Mouse (Mus musculus) CH12.LX (cell line): Measurements from ENCODE around the gene Rgs7. TPM values are rescaled to one million over a fixed set of nuclear protein-coding genes. Genes with fewer than 3 reads are reported as not detected.

Experiments used
- DNase-seq: peaks from one replicate; pipeline ENCODE4 v3.0.0-alpha.2; 2013; ENCODE audit errors: extremely low read depth
- H3K27ac ChIP-seq: 2 replicates; pipeline ENCODE4 v1.5.1; 2012; ENCODE audit warnings: low read depth, mild to moderate bottlenecking, control low read depth, moderate library complexity; ENCODE audit not compliant: insufficient read depth
- H3K27me3 ChIP-seq: replicated peaks from 2 replicates; pipeline ENCODE3; 2012; ENCODE audit warnings: inconsistent platforms
- H3K36me3 ChIP-seq, 2 experiments: replicated peaks in 1 of 2; 2 replicates each; pipeline versions ENCODE3 to v1.6.1; 2012; ENCODE audit warnings: inconsistent platforms in 1 of 2, low read length in 1 of 2, mild to moderate bottlenecking in 1 of 2, mixed read lengths in 1 of 2, moderate library complexity in 1 of 2; ENCODE audit not compliant: control insufficient read depth in 1 of 2, insufficient read depth in 1 of 2
- H3K4me1 ChIP-seq, 2 experiments: 2 replicates each; pipeline ENCODE4 v1.6.1; 2012; ENCODE audit warnings: inconsistent platforms in 1 of 2, moderate library complexity in 1 of 2; ENCODE audit not compliant: insufficient read depth in 2 of 2, control insufficient read depth in 1 of 2
- H3K4me2 ChIP-seq: 2 replicates; pipeline ENCODE4 v1.6.1; 2012; ENCODE audit warnings: low read depth, mild to moderate bottlenecking, control low read depth; ENCODE audit not compliant: poor library complexity, insufficient read depth, severe bottlenecking
- H3K4me3 ChIP-seq, 3 experiments: fragments of 150-350 bp in 1 of 3; sonication (generic) in 1 of 3; replicated peaks in 1 of 3; 2 replicates each; pipeline versions ENCODE3 to v1.5.1; 2011 to 2012; ENCODE audit warnings: low read depth in 2 of 3, low read length in 2 of 3, mild to moderate bottlenecking in 2 of 3, moderate library complexity in 2 of 3, control low read depth in 1 of 3, improper control_type of control experiment in 1 of 3, inconsistent platforms in 1 of 3, mixed read lengths in 1 of 3; ENCODE audit not compliant: poor library complexity in 1 of 3
- H3K79me2 ChIP-seq: replicated peaks from 2 replicates; pipeline ENCODE4 v1.6.1; 2012; ENCODE audit warnings: mild to moderate bottlenecking, moderate library complexity; ENCODE audit not compliant: control insufficient read depth, poor library complexity, insufficient read depth, severe bottlenecking; ENCODE audit errors: extremely low read depth
- H3K9ac ChIP-seq: 2 replicates; pipeline ENCODE4 v1.6.1; 2012; ENCODE audit warnings: low read depth, mild to moderate bottlenecking, control low read depth, moderate library complexity; ENCODE audit not compliant: insufficient read depth
- H3K9me3 ChIP-seq: replicated peaks from 2 replicates; pipeline ENCODE3; 2012; ENCODE audit warnings: low read length, inconsistent platforms, mixed read lengths
- BHLHE40 ChIP-seq: IDR thresholded peaks from 2 replicates; pipeline ENCODE4 v1.6.1; 2011; ENCODE audit warnings: mild to moderate bottlenecking, low read depth, low read length, improper control_type of control experiment
- CHD2 ChIP-seq: IDR thresholded peaks from 2 replicates; pipeline ENCODE4 v1.6.1; 2011; ENCODE audit warnings: low read length, improper control_type of control experiment
- E2F4 ChIP-seq: IDR thresholded peaks from 2 replicates; pipeline ENCODE4 v1.6.1; 2011; ENCODE audit warnings: low read depth, low read length, improper control_type of control experiment; ENCODE audit not compliant: insufficient replicate concordance
- EP300 ChIP-seq: IDR thresholded peaks from 2 replicates; pipeline ENCODE4 v1.6.1; 2011; ENCODE audit warnings: low read length, improper control_type of control experiment
- ETS1 ChIP-seq: conservative IDR thresholded peaks from 2 replicates; pipeline ENCODE4 v1.6.1; 2012; ENCODE audit warnings: low read depth, mild to moderate bottlenecking, inconsistent platforms, low read length, improper control_type of control experiment, moderate library complexity
- HCFC1 ChIP-seq: IDR thresholded peaks from 2 replicates; pipeline ENCODE4 v1.6.1; 2012; ENCODE audit warnings: low read depth, mild to moderate bottlenecking, inconsistent platforms, low read length, improper control_type of control experiment
- IRF4 ChIP-seq: IDR thresholded peaks from 2 replicates; pipeline ENCODE4 v1.6.1; 2014; ENCODE audit warnings: low read depth, mild to moderate bottlenecking, inconsistent platforms, low read length, improper control_type of control experiment
- JUN ChIP-seq: IDR thresholded peaks from 2 replicates; pipeline ENCODE4 v1.6.1; 2011; ENCODE audit warnings: low read depth, mild to moderate bottlenecking, low read length, improper control_type of control experiment, moderate library complexity; ENCODE audit not compliant: insufficient read depth
- KAT2A ChIP-seq: IDR thresholded peaks from 2 replicates; pipeline ENCODE4 v1.6.1; 2012; ENCODE audit warnings: low read length, improper control_type of control experiment, inconsistent platforms; ENCODE audit not compliant: insufficient replicate concordance
- MAZ ChIP-seq: IDR thresholded peaks from 2 replicates; pipeline ENCODE4 v1.6.1; 2012; ENCODE audit warnings: low read depth, mild to moderate bottlenecking, inconsistent platforms, low read length, improper control_type of control experiment, moderate library complexity
- MEF2A ChIP-seq: IDR thresholded peaks from 2 replicates; pipeline ENCODE4 v1.6.1; 2014; ENCODE audit warnings: low read depth, mild to moderate bottlenecking, inconsistent platforms, low read length, improper control_type of control experiment, borderline replicate concordance
- MYC ChIP-seq: IDR thresholded peaks from 2 replicates; pipeline ENCODE4 v1.6.1; 2011; ENCODE audit warnings: low read depth, mild to moderate bottlenecking, improper control_type of control experiment, low read length
- PAX5 ChIP-seq: IDR thresholded peaks from 2 replicates; pipeline ENCODE4 v1.6.1; 2012; ENCODE audit warnings: low read length, inconsistent platforms, mixed read lengths
- RAD21 ChIP-seq: IDR thresholded peaks from 2 replicates; pipeline ENCODE4 v1.6.1; 2011; ENCODE audit warnings: low read depth, mild to moderate bottlenecking, low read length, improper control_type of control experiment, moderate library complexity
- SIN3A ChIP-seq: IDR thresholded peaks from 2 replicates; pipeline ENCODE4 v1.6.1; 2012; ENCODE audit warnings: low read length, improper control_type of control experiment, inconsistent platforms
- TBP ChIP-seq: conservative IDR thresholded peaks from 2 replicates; pipeline ENCODE4 v1.6.1; 2011; ENCODE audit warnings: low read depth, low read length, improper control_type of control experiment
- TCF12 ChIP-seq: IDR thresholded peaks from 2 replicates; pipeline ENCODE4 v1.6.1; 2014; ENCODE audit warnings: low read depth, mild to moderate bottlenecking, inconsistent platforms, low read length, improper control_type of control experiment
- USF1 ChIP-seq: IDR thresholded peaks from 2 replicates; pipeline ENCODE4 v1.6.1; 2014; ENCODE audit warnings: low read depth, mild to moderate bottlenecking, inconsistent platforms, low read length, improper control_type of control experiment
- USF2 ChIP-seq: conservative IDR thresholded peaks from 2 replicates; pipeline ENCODE4 v1.6.1; 2011; ENCODE audit warnings: low read depth, low read length, improper control_type of control experiment
- ZMIZ1 ChIP-seq: IDR thresholded peaks from 2 replicates; pipeline ENCODE4 v1.6.1; 2012; ENCODE audit warnings: low read depth, mild to moderate bottlenecking, inconsistent platforms, low read length, improper control_type of control experiment
- dilution Hi-C: fragments of 300-500 bp; cut with MboI; formaldehyde crosslinking; loops from 2 replicates; pipeline ENCODE4 v1.14.3; 2020; ENCODE audit warnings: low sequenced_read_pairs; ENCODE audit not compliant: extremely low pct_unique_long_range_greater_than_20kb, extremely low pct_ligation_motif_present
- in situ Hi-C: fragments of 300-500 bp; cut with MboI; formaldehyde crosslinking; loops from 3 replicates; pipeline ENCODE4 v1.14.3; 2019; ENCODE audit warnings: low sequenced_read_pairs, low pct_ligation_motif_present, low pct_unique_long_range_greater_than_20kb, mixed read lengths
- polyA plus RNA-seq: library from polyadenylated mRNA; unstranded; fragments of >175 nt; gene quantifications from 2 replicates; pipeline ENCODE4 v1.2.1, GENCODE M21; 2012; ENCODE audit warnings: low read depth; ENCODE audit not compliant: insufficient read length
- total RNA-seq, 2 experiments: library from RNA; depleted of rRNA; stranded (reverse); fragments of 300-350 nt in 1 of 2; fragments of >200 nt in 1 of 2; gene quantifications; 2 replicates each; pipeline ENCODE4 v1.2.3; 2012 to 2014

The Rgs7 gene
- total and polyA plus RNA-seq, 3 experiments: 0.04 to 0.30 (median 0.09) TPM

- in situ Hi-C loops (no loop called here), dilution Hi-C loops (no loop called here)
- H3K4me3 ChIP-seq: no peak overlapping the region
- no peaks in the 10 kb centered on the region for H3K4me1 ChIP-seq
- no peaks in the 10 kb centered on the region for H3K27me3 ChIP-seq
- H3K27ac ChIP-seq: no peak overlapping the region
- no peak overlapping the region for H3K9ac ChIP-seq
- TF ChIP-seq PAX5: no peak
- TF ChIP-seq EP300: no peak
- TF ChIP-seq RAD21: no peak
- no peak for TF ChIP-seq MAZ
- no peak for TF ChIP-seq MEF2A
- TF ChIP-seq CHD2: no peak
- TF ChIP-seq MYC: no peak
- H3K9me3 ChIP-seq: peaks cover 3% of the 10 kb centered on the region
- no peaks in the 10 kb centered on the region for H3K36me3 ChIP-seq
- DNase-seq: no peak
- no peak overlapping the region for H3K4me2 ChIP-seq
- no peaks in the 10 kb centered on the region for H3K79me2 ChIP-seq
Observed at GRCm38 (mm10) chr1:175035461-175035860, 456.8 kb downstream of the Rgs7 start.

- no peaks in the 10 kb centered on the region for H3K4me1 ChIP-seq
- DNase-seq: no peak
- no peak overlapping the region for H3K9ac ChIP-seq
- dilution Hi-C loops (no loop called here), in situ Hi-C loops (no loop called here)
- TF ChIP-seq TBP: no peak
- TF ChIP-seq ZMIZ1: no peak
- no peak for TF ChIP-seq TCF12
- TF ChIP-seq SIN3A: no peak
- TF ChIP-seq E2F4: no peak
- TF ChIP-seq MYC: no peak
- no peak overlapping the region for H3K27ac ChIP-seq
- no peaks in the 10 kb centered on the region for H3K36me3 ChIP-seq
- no peaks in the 10 kb centered on the region for H3K27me3 ChIP-seq
- no peak overlapping the region for H3K4me2 ChIP-seq
- H3K79me2 ChIP-seq: no peaks in the 10 kb centered on the region
- no peak overlapping the region for H3K4me3 ChIP-seq
- no peaks in the 10 kb centered on the region for H3K9me3 ChIP-seq
Observed at GRCm38 (mm10) chr1:175032015-175032414, 460.3 kb downstream of the Rgs7 start.

GRCm38 (mm10) chr1:175028716-175029204, 463.5 kb downstream of the Rgs7 start:
- Histone ChIP-seq H3K79me2 (no peaks in the 10 kb centered on the region), H3K36me3 (no peaks in the 10 kb centered on the region), H3K9ac (no peak overlapping the region)
- in situ Hi-C loops (no loop called here), dilution Hi-C loops (no loop called here)
- TF ChIP-seq ETS1 (no peak), IRF4 (no peak), MAZ (no peak), HCFC1 (no peak), JUN (no peak), BHLHE40 (no peak), KAT2A (no peak), USF1 (no peak), USF2 (no peak), E2F4 (no peak)
- TF ChIP-seq, all 38 proteins: peak for 0
- DNase-seq: no peak
- Histone ChIP-seq H3K27ac (no peak overlapping the region), H3K4me2 (no peak overlapping the region), H3K9me3 (no peaks in the 10 kb centered on the region), H3K27me3 (no peaks in the 10 kb centered on the region), H3K4me3 (no peak overlapping the region), H3K4me1 (no peaks in the 10 kb centered on the region)
